Mouse (Mus musculus) testis, adult 2 months (tissue): ENCODE data around the gene Trpm8.

ENCODE experiments used
- CTCF ChIP-seq: fragments of 200-500 bp; IDR thresholded peaks from 2 replicates; pipeline ENCODE4 v1.5.1; 2012; ENCODE audit warnings: low read depth, mild to moderate bottlenecking, inconsistent platforms, low read length, moderate library complexity; ENCODE audit not compliant: control insufficient read depth, insufficient read depth, insufficient replicate concordance
- POLR2A ChIP-seq: fragments of 200-500 bp; IDR thresholded peaks from 2 replicates; pipeline ENCODE4 v1.6.1; 2012; ENCODE audit warnings: low read depth, mild to moderate bottlenecking, inconsistent platforms, low read length, moderate library complexity; ENCODE audit not compliant: control insufficient read depth

DNA sequence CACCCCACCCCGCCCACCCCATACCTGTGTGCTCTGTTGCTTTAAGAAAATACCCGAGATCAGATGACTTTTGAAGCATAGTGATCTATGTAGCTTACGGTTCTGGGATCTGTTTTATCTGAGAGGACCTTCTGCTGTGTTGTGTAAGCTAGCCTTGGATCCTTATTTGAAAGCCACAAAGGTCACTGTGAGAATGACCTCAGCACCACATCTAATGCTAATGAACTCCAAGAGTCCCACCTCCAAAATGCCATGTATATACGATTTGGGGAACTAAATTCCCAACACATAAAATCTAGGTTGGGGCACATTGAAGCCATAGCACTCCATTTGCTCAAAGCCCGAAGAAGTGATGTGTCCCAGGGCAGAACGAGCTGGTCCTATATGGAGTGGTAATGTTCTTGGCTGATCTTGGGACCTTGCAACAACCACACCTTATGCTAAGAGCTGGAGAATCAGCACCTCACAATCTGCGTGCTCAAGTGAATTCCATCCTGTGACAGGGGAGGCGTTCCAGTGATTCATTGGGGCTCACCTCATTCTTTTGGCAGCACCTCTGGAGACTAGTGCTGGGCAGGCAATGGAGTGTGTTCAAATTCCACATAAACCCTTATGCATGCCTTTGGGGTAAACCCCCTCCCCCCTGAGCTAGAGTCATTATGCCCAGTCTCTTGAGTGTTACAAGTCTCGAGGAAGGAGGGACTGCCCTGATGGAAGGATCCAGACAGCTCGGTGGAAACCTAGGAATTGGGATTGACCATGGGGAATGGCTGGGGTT lies 20.4 kb upstream of the Trpm8 start:
- TF ChIP-seq CTCF (no peak), POLR2A (no peak)
